Mouse (Mus musculus) retina, adult 2 months (tissue): ENCODE results near the gene Frat2.
"Not testable (repeated sequence)": the region's sequence is repeated elsewhere in the genome, so short reads cannot be mapped to it uniquely, and the experiment has no call there.

Experiments
- DNase-seq: peaks from one replicate; pipeline ENCODE4 v3.0.0-alpha.2; 2012; ENCODE audit warnings: low read depth, low spot score

The Frat2 gene

DNA sequence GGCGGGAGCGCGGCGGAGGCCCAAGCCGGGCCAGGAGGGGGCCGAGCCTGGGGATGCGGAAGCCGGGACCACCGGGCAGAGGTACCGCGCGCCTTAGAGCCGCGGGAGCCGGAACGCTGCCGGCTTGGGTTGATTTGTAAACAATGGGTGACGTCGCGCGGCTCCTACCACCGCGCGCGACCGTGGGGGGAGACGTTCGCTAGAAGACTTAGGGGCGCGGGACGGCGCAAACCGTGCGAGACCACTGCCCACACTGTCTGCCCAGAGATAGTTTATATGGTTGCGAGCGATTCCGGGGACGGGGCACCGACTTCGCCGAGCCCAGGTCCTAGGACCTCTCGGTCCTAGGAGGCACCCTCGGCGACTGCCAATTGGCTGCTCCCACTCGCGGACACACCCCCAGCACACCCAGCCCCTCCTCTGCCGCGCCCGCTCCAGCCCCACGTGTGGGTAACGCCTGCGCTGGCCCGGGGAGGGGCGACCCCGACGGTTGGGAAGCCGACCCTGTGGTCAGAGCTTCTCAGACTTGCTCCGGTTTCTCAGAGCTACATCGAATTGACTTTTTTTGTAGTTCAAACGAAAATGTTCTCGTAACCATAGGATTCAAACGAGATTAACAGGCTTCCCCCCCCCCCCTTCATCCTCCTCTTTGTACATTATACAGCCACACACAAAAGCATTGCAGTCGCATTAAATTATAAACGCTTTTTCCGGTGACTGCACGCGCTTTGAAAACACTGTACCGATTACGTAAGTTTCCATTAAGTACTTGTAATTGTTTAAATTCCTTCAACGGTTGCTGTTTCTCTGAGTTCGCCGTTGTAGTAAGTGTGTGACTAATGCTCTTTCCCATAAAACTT lies at the start of gene Frat2:
TSS of gene Frat2 (minus strand) at position 141 of the 860 bp plus-strand sequence.
- DNase-seq: peak; percentile 75

DNA sequence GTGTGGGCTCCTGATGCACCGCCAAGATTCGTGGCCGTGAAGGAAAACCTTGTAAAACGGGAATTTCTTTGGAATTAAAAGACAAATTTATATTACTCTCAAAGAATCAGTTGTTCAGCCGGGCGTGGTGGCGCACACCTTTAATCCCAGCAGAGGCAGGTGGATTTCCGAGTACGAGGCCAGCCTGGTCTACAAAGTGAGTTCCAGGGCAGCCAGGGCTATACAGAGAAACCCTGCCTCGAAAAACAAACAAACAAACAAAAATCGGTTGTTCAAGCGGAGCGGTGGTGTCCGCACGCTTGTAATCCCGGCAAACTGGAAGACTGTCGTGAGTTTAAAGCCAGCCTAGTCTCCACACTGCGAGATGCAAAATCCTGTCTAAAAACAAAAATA lies 48.4 kb upstream of the Frat2 start:
- DNase-seq: no peak

DNA sequence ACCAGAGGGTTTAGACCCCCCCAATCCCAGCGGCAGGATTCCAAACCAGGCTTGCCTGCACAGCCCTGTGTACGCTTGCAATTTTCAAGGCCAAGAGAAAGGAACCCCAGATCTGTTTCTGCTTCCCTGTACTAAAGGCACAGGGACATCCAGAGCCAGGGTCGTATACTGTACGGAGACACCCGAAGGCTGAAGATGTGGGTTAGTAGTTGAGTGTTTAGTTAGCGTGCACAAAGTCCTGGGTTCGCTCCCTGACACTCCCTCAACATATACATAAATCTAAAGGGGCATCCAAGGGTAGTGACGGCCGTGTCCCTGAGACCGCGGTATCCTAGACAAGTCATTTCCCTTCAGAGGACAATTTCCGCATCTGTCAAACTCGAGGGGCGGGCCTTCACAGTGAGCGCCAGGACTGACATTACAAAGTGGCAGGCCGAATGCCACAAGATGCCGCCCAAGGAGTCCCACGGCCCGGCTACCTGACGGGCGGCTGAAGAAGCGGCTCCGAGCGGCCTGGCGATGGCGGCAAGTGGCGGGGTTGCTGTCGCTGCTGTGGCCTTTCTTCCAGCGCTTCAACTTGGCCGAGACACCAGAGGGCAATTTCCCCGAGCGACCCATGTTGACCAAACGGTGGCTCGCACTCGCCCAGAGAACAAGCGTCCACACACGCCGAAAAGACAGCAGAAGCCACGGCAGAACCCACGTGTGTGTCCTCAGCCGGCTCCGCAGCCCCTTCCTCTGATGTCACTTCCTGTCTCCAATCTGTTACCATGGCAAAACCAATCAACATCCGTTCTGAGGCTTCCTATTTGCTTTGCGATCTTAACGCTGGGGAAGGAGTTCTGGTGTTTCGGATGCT lies 47.8 kb upstream of the Frat2 start, which contains the start of gene Rrp12:
TSS of gene Rrp12 (minus strand) at position 714 of the 859 bp plus-strand sequence.
- DNase-seq: peak; percentile 88

DNA sequence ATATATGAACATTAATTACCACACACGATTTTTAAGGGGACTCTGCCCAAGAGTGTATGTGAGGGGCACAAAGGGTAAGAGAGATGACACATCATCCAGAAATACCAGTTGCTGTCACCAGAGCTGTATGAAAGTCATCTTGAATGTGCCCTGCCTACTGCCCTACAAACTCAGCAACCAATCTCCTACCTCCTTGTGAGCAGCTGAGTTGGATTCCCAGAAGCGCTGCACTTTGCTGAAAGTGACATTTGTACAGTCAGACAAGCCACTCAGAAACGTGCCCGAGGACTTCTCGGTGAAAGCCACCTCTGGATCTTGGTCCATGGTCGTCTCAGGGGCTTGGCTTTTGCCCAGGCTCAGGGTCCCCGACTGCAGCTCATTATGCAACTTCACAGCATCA lies 47.0 kb upstream of the Frat2 start:
- DNase-seq: no peak

DNA sequence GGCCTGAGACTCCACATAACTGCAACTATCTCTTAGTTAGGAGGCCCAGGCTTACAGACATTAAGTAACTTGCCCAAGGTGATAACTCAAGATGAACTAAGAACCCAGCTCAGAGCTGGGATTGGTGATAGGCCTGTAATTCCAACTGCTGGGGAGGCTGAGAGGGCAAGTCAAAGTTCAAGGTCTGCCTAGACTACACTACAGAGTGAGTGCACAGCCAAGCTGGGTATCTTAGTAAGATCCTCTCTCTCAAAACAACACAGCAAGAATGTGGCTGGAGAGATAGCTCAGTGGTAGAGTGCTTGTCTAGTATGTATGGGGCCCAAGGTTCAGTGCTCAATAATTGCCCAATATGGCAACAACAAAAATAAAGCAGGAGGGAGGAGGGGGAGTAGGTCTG lies 40.3 kb upstream of the Frat2 start:
- no peak for DNase-seq

DNA sequence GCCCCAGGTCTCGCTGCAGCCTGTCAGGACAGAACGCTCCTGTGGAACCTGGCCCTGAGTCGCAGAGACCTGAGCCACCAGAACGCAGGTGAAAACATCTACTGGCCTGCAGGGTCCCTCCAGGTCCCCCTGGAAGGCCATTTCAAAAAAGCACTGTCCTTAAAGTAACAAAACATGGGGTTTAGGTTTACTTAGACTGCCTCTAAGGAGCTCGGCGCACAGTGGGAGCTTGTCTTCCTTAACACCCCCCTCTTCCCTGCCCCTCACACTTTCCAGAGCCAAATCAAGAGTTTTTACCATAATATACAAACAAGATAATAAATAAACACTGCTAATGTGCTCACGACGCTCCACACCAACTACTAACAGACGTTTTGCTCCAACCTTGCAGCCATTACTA lies 36.0 kb upstream of the Frat2 start:
- DNase-seq: no peak

DNA sequence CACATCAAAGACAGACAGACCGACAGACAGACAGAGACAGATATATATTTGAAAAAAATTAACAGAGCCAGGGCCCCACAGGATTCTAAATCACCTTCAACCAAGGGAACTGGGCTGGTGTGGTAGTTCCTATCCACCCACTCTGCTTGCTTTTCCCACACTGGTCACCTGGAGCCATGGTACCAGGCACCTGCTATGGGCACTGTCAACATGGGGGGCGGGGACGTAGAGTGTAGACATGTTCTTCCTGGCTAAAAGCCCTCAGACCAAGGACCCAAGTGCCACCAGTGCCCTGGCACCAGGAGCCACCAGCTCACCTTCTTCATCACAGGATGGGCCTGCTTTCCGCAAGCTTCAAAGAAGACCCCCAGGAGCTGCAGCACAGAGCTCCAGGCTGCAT lies 33.9 kb upstream of the Frat2 start:
- DNase-seq: no peak

DNA sequence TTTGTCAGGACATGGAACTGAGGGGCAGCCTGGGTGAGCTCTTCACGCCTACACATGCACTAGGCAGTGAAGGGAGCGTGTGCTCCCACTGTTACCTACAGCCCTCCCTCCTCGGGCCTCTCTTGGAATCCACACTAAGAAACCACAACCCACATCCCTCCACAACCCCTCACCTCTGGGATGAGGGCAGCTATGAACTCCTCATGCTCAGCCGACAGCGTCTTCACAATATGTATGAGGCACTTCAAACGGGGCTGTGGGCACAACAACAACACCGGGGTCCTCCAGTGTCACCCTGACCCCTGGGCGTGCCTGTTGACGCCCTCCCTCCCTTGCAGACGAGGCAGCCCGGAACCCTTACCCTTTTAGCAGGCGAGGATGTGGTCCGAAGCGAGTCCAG lies 26.4 kb upstream of the Frat2 start:
- no peak for DNase-seq

DNA sequence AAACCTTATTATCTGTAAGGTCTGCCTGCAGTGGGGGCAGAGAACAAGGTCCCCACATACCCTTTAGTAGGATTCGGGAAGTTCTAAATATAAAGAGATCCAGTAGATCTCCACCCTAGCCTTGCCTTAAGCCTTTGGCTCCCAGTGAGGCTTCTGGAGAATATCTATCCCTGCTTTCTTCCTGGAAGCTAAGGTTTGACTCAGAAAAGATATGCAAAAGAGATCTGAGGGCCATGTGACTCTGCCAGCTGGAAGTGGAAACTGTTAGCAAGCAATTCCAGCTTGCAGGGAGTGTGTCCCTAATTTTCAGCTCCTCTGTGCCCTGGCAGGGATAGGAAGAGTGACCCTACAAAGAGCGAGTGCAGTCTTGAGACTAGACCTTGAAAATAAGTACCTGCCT lies 24.4 kb upstream of the Frat2 start:
- no peak for DNase-seq

DNA sequence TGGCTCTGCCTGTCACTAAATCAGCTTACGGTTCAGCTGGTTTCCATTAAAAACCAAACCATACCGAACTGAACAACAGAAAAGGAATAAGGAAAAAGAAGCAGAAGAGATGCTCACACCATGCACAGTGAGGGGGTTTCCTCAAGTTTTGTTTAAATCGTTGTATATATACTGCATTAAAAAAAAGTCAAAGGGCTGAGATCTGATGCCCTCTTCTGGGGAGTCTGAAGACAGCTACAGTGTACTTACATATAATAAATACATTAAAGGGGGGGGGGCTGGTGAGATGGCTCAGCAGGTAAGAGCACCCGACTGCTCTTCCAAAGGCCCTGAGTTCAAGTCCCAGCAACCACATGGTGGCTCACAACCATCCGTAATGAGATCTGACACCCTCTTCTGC lies 22.0 kb upstream of the Frat2 start:
- not testable (repeated sequence) for DNase-seq

DNA sequence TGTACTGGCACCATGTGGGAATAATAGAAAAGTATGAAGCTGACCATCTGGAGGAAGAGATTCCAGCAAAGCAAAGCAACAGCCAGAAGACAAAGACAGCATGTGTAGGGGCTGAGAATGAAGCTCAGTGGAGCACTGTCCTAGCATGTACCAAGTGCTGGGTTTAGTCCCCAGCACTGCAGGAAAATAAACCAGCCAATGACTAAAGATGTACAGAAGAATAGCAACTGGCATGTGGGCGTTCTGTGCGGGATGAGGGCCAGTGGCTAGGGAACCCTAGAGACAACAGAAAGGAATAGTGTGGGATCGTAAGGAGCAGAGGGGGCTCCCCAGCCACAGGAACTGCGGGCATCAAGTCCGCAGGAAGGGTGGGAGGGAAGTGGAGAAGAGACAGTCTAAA lies 21.4 kb upstream of the Frat2 start:
- DNase-seq: no peak

DNA sequence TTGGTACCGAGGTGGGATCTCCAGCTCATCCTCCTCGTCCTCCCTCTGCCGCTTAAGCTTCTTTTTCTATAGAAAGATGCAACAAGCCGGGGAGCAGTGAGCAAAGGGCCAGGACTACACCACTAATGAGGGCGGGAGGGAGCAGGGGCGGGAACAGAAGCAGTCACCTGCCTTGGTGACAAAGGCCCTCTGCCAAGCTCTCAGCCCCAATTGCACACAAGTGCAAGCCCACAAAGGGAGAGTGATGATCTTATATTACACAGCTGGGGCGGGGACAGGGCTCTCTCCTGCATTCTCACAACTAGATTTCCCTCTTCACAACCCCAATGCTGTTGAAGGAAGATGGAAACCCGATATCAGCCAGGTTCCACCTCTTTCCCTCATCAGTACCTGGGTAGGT lies 18.8 kb upstream of the Frat2 start:
- DNase-seq: no peak

DNA sequence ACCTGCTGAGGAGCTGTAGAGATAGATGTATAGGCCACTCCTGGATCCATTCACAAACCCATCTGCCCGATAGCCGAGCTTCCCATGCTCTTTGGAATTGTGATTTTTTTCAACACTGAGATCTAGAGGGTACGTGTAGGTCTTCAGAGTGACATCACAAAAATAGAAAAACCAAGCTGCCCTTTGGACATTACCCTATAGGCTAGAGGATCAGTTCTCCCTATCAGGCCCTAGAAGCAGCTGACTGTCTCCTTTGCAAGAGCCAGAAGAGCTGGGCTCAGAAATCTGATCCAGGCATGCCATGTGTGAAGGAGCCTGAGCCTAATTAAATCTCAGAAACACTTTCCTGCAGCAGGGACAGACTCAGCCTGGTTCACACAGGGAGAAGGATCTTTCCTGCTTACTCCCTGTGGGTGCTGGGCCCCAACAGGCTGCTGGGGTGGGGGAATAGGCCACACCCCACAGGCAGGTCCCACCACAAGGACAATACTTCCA lies 9.9 kb upstream of the Frat2 start:
- no peak for DNase-seq

DNA sequence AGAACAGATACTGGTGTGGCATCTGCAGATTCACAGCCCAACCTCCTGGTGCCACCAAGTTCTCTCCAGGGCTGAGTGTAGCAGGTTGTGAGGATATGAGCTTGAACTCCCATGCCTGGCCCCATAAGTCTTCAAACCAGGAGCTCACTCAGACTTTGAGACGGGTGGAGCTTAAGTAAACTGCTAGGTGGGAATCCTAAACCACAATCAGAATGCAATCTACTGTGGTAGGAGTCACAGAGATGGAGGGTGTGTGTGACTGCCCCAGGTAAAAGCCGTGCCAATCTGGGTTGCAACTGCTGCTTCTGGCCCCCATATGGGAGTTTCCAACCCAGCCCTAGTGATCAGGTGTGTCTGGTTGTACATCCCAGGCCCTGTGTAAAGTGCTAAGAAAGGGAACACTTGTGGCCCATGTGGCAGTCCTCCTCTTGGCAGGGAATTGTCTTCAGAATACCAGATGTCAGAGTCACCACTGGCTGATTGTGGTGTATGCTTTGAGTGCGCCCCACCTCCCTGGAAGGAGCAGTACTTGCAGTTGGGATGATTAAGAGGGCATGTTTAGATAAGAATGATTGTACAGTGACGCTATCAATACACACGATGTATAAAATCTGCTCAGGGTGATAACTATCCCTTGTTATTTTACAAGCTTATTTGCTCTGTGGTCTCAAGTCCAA lies 9.3 kb upstream of the Frat2 start:
- no peak for DNase-seq

DNA sequence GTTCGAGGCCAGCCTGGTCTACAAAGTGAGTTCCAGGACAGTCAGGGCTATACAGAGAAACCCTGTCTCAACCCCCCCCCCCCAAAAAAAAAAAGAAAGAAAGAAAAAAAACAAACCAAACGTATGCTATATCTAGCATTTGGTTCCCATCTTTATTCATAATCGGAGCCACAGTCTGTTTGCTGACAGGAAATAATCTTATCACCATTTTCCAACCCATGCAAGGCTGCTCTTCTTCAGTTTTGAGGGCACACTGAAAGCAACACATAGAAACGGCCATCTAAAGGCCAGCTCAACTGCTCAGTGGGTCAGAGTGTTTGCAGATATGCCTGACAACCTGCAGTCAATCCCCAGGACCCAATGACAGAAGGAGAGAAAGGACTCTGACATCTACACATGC lies 4.5 kb upstream of the Frat2 start:
- DNase-seq: no peak

DNA sequence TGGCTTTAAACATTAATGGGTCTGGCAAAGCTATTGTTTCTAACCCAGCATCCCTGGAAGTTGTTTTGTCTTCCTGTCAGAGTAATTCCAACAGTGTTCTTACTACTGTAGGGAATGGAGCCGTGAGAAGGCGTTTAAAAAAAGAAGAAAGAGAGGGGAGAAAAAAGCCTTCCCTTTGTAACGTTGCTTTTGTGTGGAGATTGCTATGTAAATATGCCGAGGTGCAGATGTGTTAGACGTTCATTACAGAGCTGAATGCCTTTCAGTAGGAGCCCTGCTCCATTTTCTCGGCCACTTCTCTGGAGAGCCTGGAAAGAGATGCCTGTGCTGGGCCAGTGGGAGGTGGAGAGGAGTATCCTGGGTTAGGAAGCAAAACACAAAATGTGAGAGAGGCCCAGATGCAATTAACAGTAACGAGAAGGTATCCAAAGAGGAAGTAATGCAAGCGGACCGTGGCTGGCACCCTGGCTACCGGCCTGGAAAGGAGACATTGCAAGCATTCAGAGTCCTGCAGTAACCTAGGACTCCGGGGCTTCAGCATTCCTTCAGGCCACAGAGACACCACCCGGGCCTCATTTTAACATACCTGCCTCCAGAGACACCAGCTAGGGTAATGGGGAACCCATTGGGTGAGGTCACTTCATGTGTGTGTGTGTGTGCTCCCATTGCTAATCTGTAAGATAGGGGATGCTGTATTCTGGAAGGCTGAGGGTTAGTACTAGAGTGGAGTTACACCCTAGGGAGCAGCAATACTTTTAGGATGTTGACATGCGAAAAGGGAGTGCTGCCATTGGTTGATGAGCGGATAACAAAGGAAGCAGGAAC lies 3.0 kb upstream of the Frat2 start:
- no peak for DNase-seq

DNA sequence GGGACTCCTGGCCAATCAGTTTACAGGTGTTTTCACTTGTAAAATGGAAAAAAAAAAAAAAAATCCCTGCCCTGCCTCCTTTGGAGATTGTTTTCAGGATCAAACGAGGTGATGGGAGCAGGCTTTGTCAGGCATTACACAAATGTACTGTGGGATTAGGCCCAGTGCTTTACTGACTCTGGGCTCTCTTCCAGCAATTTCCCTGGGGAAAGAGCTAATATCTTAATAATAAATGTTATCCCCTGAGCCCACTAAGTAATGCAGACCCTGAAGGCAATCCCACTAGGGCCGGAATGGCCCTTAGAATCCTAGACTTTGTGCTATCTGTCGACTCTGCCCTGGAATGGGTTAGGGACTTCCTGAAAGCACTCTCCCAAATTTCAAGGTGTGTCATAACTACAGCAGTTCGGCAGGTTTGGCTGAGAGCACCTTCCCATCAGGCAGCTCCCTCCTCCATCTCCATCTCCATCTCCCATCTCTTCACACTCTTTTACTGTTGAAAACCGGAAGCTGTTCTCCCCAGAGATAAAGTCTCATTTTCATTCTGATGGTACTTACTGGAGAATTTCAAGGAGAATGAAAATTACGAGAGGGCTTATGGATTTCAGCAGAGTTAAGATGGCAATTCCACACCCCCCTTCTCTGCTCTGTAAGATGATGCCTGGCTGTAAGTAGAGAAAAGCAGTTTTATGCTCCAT lies 2.2 kb upstream of the Frat2 start:
- no peak for DNase-seq

DNA sequence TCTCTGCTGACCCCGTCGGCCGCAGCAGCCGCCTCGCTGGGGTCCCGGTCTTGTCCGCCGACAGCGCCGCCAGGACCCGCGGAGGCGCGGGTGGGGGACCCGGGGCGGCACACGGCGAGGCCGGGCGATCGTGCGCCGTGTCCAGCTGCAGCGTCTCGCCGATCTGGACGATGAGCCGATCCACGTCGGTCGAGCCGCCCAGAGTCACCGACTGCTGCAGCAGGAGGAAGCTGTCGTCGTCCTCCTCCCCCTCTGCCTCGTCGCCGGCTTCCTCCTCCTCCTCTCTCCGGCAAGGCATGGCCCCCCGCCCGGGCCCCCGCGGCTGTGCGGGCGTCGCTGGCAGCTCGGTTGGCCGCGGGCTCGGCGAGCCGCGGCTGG lies 329 bp downstream of the Frat2 start:
- DNase-seq: not testable (repeated sequence)

DNA sequence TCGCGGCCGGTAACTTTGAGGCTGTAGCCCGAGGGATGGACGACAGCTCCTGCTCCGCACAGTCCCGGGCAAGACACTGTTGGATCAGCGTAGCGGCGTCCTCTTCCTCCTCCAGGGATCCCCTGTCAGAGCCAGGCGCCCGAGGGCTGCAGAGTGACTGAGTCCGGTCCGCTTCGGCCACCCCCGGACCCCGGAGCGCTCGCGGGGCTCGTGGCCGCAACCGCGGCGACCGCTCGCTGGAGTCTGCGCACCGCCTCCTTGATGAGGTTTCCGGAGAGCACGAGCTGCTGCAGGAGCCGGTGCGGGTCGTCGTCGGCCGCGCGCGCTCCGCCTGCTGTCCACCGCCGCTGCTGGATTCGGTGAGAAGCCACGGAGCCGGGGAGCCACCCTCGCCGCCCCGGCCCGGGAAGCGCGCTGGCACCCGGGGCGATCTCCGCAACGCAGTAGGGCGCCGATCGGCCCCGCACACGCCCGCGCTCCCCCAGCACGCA lies 796 bp downstream of the Frat2 start:
- no peak for DNase-seq

DNA sequence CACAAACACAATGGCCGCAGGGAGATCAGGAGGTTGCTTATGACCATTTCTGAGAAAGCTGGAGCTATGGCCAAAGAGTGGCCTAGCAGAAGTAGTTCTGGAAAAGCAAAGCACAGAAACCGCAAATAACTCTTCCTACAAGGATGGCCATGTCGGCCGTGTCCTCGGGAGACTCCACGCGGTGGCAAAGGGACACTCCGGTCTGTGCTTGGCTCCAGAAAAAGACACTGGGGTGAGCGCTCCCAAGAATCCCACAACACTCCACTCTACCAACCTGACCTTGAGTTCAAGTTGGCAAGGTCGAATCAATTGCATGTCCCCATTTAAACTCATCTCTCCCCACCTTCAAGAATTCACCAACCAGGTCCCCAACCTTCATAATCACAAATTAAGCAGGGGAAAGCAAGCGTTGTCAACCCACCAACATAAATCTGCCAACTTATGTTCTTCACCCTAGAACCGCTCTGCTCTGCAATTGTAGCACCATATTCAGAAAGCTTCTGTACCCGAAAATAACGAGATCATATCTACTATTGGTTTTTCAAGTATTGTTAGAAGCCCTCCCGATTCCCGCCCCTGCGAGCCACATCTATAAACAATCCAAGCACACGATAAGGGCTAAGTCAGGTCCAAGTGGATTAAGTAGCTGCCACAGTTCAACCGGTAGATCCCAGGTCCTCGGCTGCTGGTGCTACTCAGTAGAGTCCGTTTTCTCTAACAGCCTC lies 1.4 kb downstream of the Frat2 start:
- no peak for DNase-seq
